Mouse (Mus musculus) testis, adult 2 months (tissue): ENCODE measurements around the gene Lgals1.

Source experiments
- CTCF ChIP-seq: fragments of 200-500 bp; IDR thresholded peaks from 2 replicates; pipeline ENCODE4 v1.5.1; 2012; ENCODE audit warnings: low read depth, mild to moderate bottlenecking, inconsistent platforms, low read length, moderate library complexity; ENCODE audit not compliant: control insufficient read depth, insufficient read depth, insufficient replicate concordance
- POLR2A ChIP-seq: fragments of 200-500 bp; IDR thresholded peaks from 2 replicates; pipeline ENCODE4 v1.6.1; 2012; ENCODE audit warnings: low read depth, mild to moderate bottlenecking, inconsistent platforms, low read length, moderate library complexity; ENCODE audit not compliant: control insufficient read depth

DNA sequence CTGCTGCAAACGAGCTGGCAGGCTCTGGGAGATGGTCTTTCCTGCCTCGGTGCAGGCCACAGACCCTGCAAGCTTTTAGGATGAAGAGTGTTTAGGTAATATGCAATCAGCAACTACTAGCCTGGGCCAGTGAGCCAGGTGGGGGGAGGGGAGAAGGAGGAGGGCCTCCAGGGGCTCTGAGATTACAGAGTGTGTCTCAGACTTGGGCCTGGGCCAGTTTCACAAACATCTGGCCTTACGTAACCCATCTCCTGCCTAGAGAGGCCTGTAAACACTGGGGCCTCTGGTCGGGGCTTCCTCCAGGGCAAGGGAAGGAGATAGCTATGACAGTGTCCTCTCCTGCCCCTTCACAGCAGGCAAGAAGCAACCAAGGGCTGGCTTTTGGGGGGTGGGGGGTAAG, 52.4 kb downstream of the Lgals1 start:
- TF ChIP-seq CTCF (no peak), POLR2A (no peak)
